Mouse (Mus musculus) embryonic fibroblast, embryonic 13.5 days (primary cell): ENCODE results near the gene Fuz.
A peak's percentile ranks its signal among the peaks of the same experiment; 100 is the strongest.

Experiments used
- CTCF ChIP-seq: IDR thresholded peaks from 2 replicates; pipeline ENCODE4 v1.5.1; 2011; ENCODE audit warnings: mild to moderate bottlenecking, control low read depth, low read length, moderate library complexity, borderline replicate concordance; ENCODE audit not compliant: insufficient read depth
- POLR2A ChIP-seq: IDR thresholded peaks from 2 replicates; pipeline ENCODE4 v1.6.1; 2011; ENCODE audit warnings: low read depth, mild to moderate bottlenecking, control low read depth, low read length, moderate library complexity

- peak; percentile 67 for TF ChIP-seq POLR2A
- no peak for TF ChIP-seq CTCF
Measured at GRCm38 (mm10) chr7:44857042-44857552, 38.8 kb upstream of the Fuz start, which contains the start of gene Pnkp.
